15 mouse cellular contexts compared by ENCODE assay signal in the genomic region with DNA sequence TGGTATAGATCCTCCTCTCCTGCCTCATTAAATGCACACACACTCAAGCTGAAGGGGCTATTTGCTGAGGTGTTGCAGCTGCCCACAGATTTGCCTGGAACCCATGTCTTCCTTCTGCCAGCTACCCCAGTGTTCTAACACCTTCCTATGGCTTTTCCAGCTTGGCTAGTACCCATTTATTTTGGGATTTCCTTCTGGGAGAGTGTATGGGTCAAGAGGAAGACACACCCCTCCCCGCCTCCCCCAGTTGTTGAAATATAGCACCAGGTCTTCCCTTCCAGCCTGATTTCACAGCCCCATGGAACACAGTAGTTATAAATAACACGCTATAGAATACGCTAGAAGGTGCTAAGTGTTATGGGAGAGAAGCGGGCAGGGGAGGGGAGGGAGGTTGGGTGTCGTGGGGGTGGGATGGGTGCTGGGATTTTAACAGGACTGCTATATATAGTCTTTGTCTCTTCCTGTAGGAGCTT. TPM values are rescaled to one million over a fixed set of nuclear protein-coding genes. Genes with fewer than 3 reads are reported as not detected.
A peak's percentile ranks its signal among the peaks of the same experiment; 100 is the strongest.
DNase-seq lines count a peak whose midpoint lies in the region; ATAC-seq and TF ChIP-seq lines count a peak whose summit lies in the region.
"Had no signal": no experiment of that assay in that cellular context is flagged by ENCODE, and none has a peak within 500 bp of the region (broad histone marks: within the 10 kb centered on the region; RNA-seq: fewer than 3 reads in every experiment).

No protein-coding gene starts in this region.

- H3K27me3 ChIP-seq in heart, embryonic 14.5 days (ENCODE audit: control insufficient read depth, insufficient read depth, low read length) = no peaks in the 10 kb centered on the region
- no peaks in the 10 kb centered on the region for H3K27me3 ChIP-seq in lung, postnatal 0 days (replicated peaks; ENCODE audit: insufficient read depth, low read length)
- H3K27me3 ChIP-seq in forebrain, embryonic 13.5 days = no peaks in the 10 kb centered on the region
- H3K27me3 ChIP-seq: stomach, embryonic 15.5 days had no signal

- H3K4me2 ChIP-seq in heart, embryonic 14.5 days (ENCODE audit: low read length) = no peak overlapping the region
- H3K4me2 ChIP-seq in lung, postnatal 0 days (replicated peaks; ENCODE audit: low read depth, low read length) = no peak overlapping the region
- H3K4me2 ChIP-seq in forebrain, embryonic 13.5 days = no peak overlapping the region
- H3K4me2 ChIP-seq: midbrain, embryonic 13.5 days; stomach, embryonic 15.5 days had no signal

- TF ChIP-seq CTCF in lung, postnatal 0 days (IDR thresholded peaks at IDR 0.05) = no peak

- no peak overlapping the region for H3K9ac ChIP-seq in heart, embryonic 14.5 days (ENCODE audit: low read length)
- no peak overlapping the region for H3K9ac ChIP-seq in lung, postnatal 0 days (replicated peaks; ENCODE audit: low read depth)
- no peak overlapping the region for H3K9ac ChIP-seq in forebrain, embryonic 13.5 days
- H3K9ac ChIP-seq: midbrain, embryonic 13.5 days; stomach, embryonic 15.5 days had no signal

- no peak for ATAC-seq in heart, embryonic 14.5 days (ENCODE audit: insufficient number of reproducible peaks, insufficient read depth, low FRiP score, low read depth)
- 0 out of 2 replicates have a peak, but pooled peaks have one; percentile 19 for ATAC-seq in lung, postnatal 0 days
- ATAC-seq in forebrain, embryonic 13.5 days = no peak
- ATAC-seq: hindbrain, embryonic 16.5 days; midbrain, embryonic 13.5 days had no signal

- H3K27ac ChIP-seq in heart, embryonic 14.5 days (replicated peaks in 1 of 2; ENCODE audit: control insufficient read depth in 1 of 2, insufficient read depth in 1 of 2, low read depth in 2 of 2, low read length in 2 of 2) = peak overlapping the region; percentile 22 to 44; a peak in 3 of 4 replicates
- no peak overlapping the region for H3K27ac ChIP-seq in lung, postnatal 0 days (ENCODE audit: low read length)
- H3K27ac ChIP-seq in forebrain, embryonic 13.5 days = no peak overlapping the region
- H3K27ac ChIP-seq: midbrain, embryonic 13.5 days; stomach, embryonic 15.5 days had no signal

- no peaks in the 10 kb centered on the region for H3K36me3 ChIP-seq in heart, embryonic 14.5 days (ENCODE audit: control insufficient read depth, insufficient read depth, low read length)
- no peaks in the 10 kb centered on the region for H3K36me3 ChIP-seq in lung, postnatal 0 days (ENCODE audit: insufficient read depth, low read length)
- no peaks in the 10 kb centered on the region for H3K36me3 ChIP-seq in forebrain, embryonic 13.5 days (ENCODE audit: poor library complexity, severe bottlenecking)
- H3K36me3 ChIP-seq: midbrain, embryonic 13.5 days; stomach, embryonic 15.5 days had no signal

- no peak for TF ChIP-seq EP300 in lung, postnatal 0 days (IDR thresholded peaks at IDR 0.05)

- DNase-seq in heart, postnatal 36 days = no peak
- peak; percentile 26 for DNase-seq in lung, postnatal 0 days (ENCODE audit: low spot score)
- DNase-seq in lung, postnatal 36 days = no peak
- peak; percentile 38 to 91 for DNase-seq in left cerebral cortex, postnatal 25 days (ENCODE audit: low spot score in 2 of 2)
- no peak for DNase-seq in ovary, adult 18-20 months (ENCODE audit: low spot score)
- DNase-seq: adrenal gland, postnatal 10 days; gastrocnemius, postnatal 25 days; thymus, postnatal 4 days had no signal

- intact Hi-C loops in heart, postnatal 36 days (cut with DNase I) = loop anchor here (10.0 kb wide), 1 partner anchor 376 kb away; the partner anchor contains the start of gene Mn1
- intact Hi-C loops in left cerebral cortex, postnatal 25 days (cut with DNase I) = loop anchor here (1.0 to 2.0 kb wide), 2 partner anchors 70 to 110 kb away; no protein-coding TSS in a partner anchor

- H3K4me1 ChIP-seq in heart, embryonic 14.5 days (ENCODE audit: control insufficient read depth in 2 of 2, insufficient read depth in 2 of 2, low read length in 2 of 2) = peaks cover 41% of the 10 kb centered on the region in 2 experiments
- peaks cover 19% of the 10 kb centered on the region; the same call in 1 of the 2 replicates for H3K4me1 ChIP-seq in lung, postnatal 0 days (ENCODE audit: insufficient read depth, low read depth, low read length)
- no peaks in the 10 kb centered on the region for H3K4me1 ChIP-seq in forebrain, embryonic 13.5 days

- H3K9me3 ChIP-seq in heart, embryonic 14.5 days (ENCODE audit: control insufficient read depth, low read length) = no peaks in the 10 kb centered on the region
- no peaks in the 10 kb centered on the region for H3K9me3 ChIP-seq in lung, postnatal 0 days (ENCODE audit: low read length)
- no peaks in the 10 kb centered on the region for H3K9me3 ChIP-seq in forebrain, embryonic 13.5 days (replicated peaks)
- H3K9me3 ChIP-seq: stomach, embryonic 15.5 days had no signal

- H3K4me3 ChIP-seq in heart, embryonic 14.5 days (ENCODE audit: control insufficient read depth in 1 of 2, insufficient read depth in 1 of 2, low read depth in 1 of 2, low read length in 2 of 2) = no peak overlapping the region
- H3K4me3 ChIP-seq in lung, postnatal 0 days (ENCODE audit: low read depth, low read length) = no peak overlapping the region
- no peak overlapping the region for H3K4me3 ChIP-seq in forebrain, embryonic 13.5 days
- H3K4me3 ChIP-seq: midbrain, embryonic 13.5 days; stomach, embryonic 15.5 days had no signal

- WGBS in heart, embryonic 14.5 days = 33% methylated on average over 5 of the region's 5 CpGs
- WGBS in lung, postnatal 0 days = 35% methylated on average over 5 of the region's 5 CpGs
- 88% methylated on average over 5 of the region's 5 CpGs for WGBS in forebrain, embryonic 13.5 days

RNA-seq across cellular contexts. Expression of gene Gm26897, which starts 57.4 kb away (rescaled TPM):
- not detected in 2 replicates for polyA plus RNA-seq in heart, embryonic 14.5 days (2014; fragmentation: Nextera tagmentation; extraction: Ambion mirVana)
- not detected for total RNA-seq in heart, postnatal 36 days (2021)
- polyA plus RNA-seq in lung, postnatal 0 days (2015; fragmentation: Nextera tagmentation; extraction: Ambion mirVana) = not detected in 2 replicates
- total RNA-seq in left cerebral cortex, postnatal 25 days (2021) = not detected
- polyA plus RNA-seq in forebrain, embryonic 13.5 days (2015; fragmentation: Nextera tagmentation; extraction: Ambion mirVana) = not detected in 2 replicates
- total RNA-seq: adrenal gland, postnatal 10 days; common myeloid progenitor, adult 5-6 weeks; gastrocnemius, postnatal 25 days; left cerebral cortex, postnatal 10 days had no signal
- polyA plus RNA-seq: hindbrain, embryonic 16.5 days; midbrain, embryonic 13.5 days; stomach, embryonic 15.5 days had no signal

Comparison
In these comparisons a context has a peak if more than half of its experiments do, and no peak if none do; other contexts are left out.
1. DNase-seq: peak in lung, postnatal 0 days (single experiment) and left cerebral cortex, postnatal 25 days (2 of 2); none in heart, postnatal 36 days (0 of 2), lung, postnatal 36 days (single experiment) and ovary, adult 18-20 months (single experiment).
2. H3K27ac ChIP-seq: peak in heart, embryonic 14.5 days (2 of 2); none in lung, postnatal 0 days (single experiment) and forebrain, embryonic 13.5 days (single experiment).